Mouse (Mus musculus): ENCODE results near the gene Ten1. TPM values are rescaled to one million over a fixed set of nuclear protein-coding genes. Genes with fewer than 3 reads are reported as not detected.

Gene Ten1
- polyA plus RNA-seq, 1 experiment from 2014 or later = 87.6 TPM

- 73% methylated on average over 8 of the region's 8 CpGs for WGBS
- Histone ChIP-seq H3K4me3 (no peak overlapping the region), H3K9me3 (no peaks in the 10 kb centered on the region), H3K27ac (no peak overlapping the region), H3K36me3 (peaks cover 97% of the 10 kb centered on the region), H3K4me1 (no peaks in the 10 kb centered on the region), H3K27me3 (ENCODE audit: insufficient read depth, poor library complexity, severe bottlenecking) (no peaks in the 10 kb centered on the region)
- DNase-seq (ENCODE audit: low spot score) = no peak
Measured at GRCm38 (mm10) chr11:116250898-116251297, 52.2 kb downstream of the Ten1 start.

GRCm38 (mm10) chr11:116253076-116253600 is 54.5 kb downstream of the Ten1 start:
- 0 out of 2 replicates have a peak, but pooled peaks cover 3% of the 10 kb centered on the region for H3K4me1 ChIP-seq
- no peak overlapping the region for H3K4me3 ChIP-seq
- H3K27ac ChIP-seq = no peak overlapping the region
- DNase-seq (ENCODE audit: low spot score) = no peak
- H3K27me3 ChIP-seq (ENCODE audit: insufficient read depth, poor library complexity, severe bottlenecking) = no peaks in the 10 kb centered on the region
- H3K36me3 ChIP-seq = peaks cover 97% of the 10 kb centered on the region
- no peaks in the 10 kb centered on the region for H3K9me3 ChIP-seq
- 87% methylated on average over 3 of the region's 3 CpGs for WGBS

DNA sequence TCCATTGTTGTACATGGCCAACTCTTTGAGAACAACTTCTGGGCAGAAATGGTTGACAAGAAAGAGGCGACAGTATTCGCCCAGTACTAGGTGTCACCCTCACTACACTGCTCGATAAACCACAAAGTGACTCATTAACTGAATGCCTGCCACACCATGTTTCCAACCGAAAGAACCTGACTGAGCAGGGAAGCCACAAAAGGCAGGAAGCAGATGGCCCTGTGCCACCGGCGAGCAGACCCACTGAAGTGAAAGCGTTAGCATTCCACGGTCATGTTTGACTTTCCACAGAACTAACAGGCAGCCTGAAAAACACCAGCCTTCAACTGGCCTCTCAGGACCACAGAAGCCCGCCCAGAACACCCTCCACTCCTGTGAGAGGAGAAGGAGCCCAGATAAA is 56.0 kb downstream of the Ten1 start:
- no peak for DNase-seq (ENCODE audit: low spot score)
- H3K36me3 ChIP-seq = peaks cover 97% of the 10 kb centered on the region

GRCm38 (mm10) chr11:116255090-116255981 is 56.7 kb downstream of the Ten1 start:
- Histone ChIP-seq H3K27me3 (ENCODE audit: insufficient read depth, poor library complexity, severe bottlenecking) (no peaks in the 10 kb centered on the region), H3K36me3 (peaks cover 97% of the 10 kb centered on the region), H3K27ac (no peak overlapping the region), H3K4me3 (no peak overlapping the region), H3K4me1 (0 out of 2 replicates have a peak, but pooled peaks cover 3% of the 10 kb centered on the region), H3K9me3 (no peaks in the 10 kb centered on the region)
- whole genome bisulfite sequencing = 89% methylated on average over 22 of the region's 22 CpGs
- no peak for DNase-seq (ENCODE audit: low spot score)

More for the DNA sequence above, 56.0 kb downstream of the Ten1 start:
- Histone ChIP-seq H3K4me1 (0 out of 2 replicates have a peak, but pooled peaks cover 3% of the 10 kb centered on the region), H3K4me3 (no peak overlapping the region), H3K27ac (no peak overlapping the region), H3K9me3 (no peaks in the 10 kb centered on the region), H3K27me3 (ENCODE audit: insufficient read depth, poor library complexity, severe bottlenecking) (no peaks in the 10 kb centered on the region)
- 82% methylated on average over 9 of the region's 9 CpGs for WGBS

- no peak overlapping the region for H3K27ac ChIP-seq
- H3K36me3 ChIP-seq = peaks cover 97% of the 10 kb centered on the region
Measured at GRCm38 (mm10) chr11:116255982-116256675, 57.5 kb downstream of the Ten1 start.

DNA sequence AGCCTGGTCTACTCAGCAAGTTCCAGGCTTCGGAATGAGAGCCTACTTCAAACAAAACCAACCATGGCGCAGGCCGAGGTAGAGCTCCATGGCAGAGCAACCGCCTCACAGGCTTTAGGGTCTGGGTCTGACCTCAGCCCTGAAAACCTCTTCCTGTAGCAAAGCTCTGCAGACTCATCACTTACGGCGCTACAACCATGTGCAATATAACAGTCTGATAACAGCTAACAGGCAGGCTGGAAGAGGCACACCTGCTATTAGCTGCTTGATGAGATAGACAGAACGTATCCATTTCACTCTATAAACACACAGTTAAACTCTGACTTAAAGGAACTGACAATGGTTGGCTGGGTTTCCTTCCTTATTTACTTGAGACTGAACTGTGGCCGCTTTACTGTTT is 60.8 kb downstream of the Ten1 start:
- Histone ChIP-seq H3K9me3 (no peaks in the 10 kb centered on the region), H3K27ac (no peak overlapping the region), H3K27me3 (ENCODE audit: insufficient read depth, poor library complexity, severe bottlenecking) (no peaks in the 10 kb centered on the region), H3K36me3 (peaks cover 98% of the 10 kb centered on the region), H3K4me3 (no peak overlapping the region), H3K4me1 (0 out of 2 replicates have a peak, but pooled peaks cover 3% of the 10 kb centered on the region)
- WGBS = 93% methylated on average over 8 of the region's 8 CpGs
- DNase-seq (ENCODE audit: low spot score) = no peak

More at GRCm38 (mm10) chr11:116255982-116256675, 57.5 kb downstream of the Ten1 start:
- Histone ChIP-seq H3K4me3 (no peak overlapping the region), H3K27me3 (ENCODE audit: insufficient read depth, poor library complexity, severe bottlenecking) (no peaks in the 10 kb centered on the region), H3K4me1 (0 out of 2 replicates have a peak, but pooled peaks cover 3% of the 10 kb centered on the region), H3K9me3 (no peaks in the 10 kb centered on the region)
- 89% methylated on average over 9 of the region's 9 CpGs for WGBS
- DNase-seq (ENCODE audit: low spot score) = no peak

- 90% methylated on average over 7 of the region's 7 CpGs for WGBS
- Histone ChIP-seq H3K9me3 (no peaks in the 10 kb centered on the region), H3K4me3 (no peak overlapping the region), H3K27me3 (ENCODE audit: insufficient read depth, poor library complexity, severe bottlenecking) (no peaks in the 10 kb centered on the region), H3K27ac (no peak overlapping the region), H3K4me1 (0 out of 2 replicates have a peak, but pooled peaks cover 3% of the 10 kb centered on the region), H3K36me3 (peaks cover 98% of the 10 kb centered on the region)
- no peak for DNase-seq (ENCODE audit: low spot score)
Measured at GRCm38 (mm10) chr11:116260259-116260658, 61.6 kb downstream of the Ten1 start.

Other genes starting within 250 kb of the Ten1 start
- gene Itgb4, start 224.1 kb upstream of the Ten1 start, polyA plus RNA-seq (2016; fragmentation: Nextera tagmentation; extraction: Ambion mirVana) = 0.67 and 1.1 TPM in 2 replicates
- 202 and 273 TPM in 2 replicates for gene Galk1, start 186.1 kb upstream of the Ten1 start, polyA plus RNA-seq (2016; fragmentation: Nextera tagmentation; extraction: Ambion mirVana)
- gene H3f3b, start 170.9 kb upstream of the Ten1 start, polyA plus RNA-seq (2016; fragmentation: Nextera tagmentation; extraction: Ambion mirVana) = 684 and 1,078 TPM in 2 replicates
- 33.3 and 37.1 TPM in 2 replicates for gene Unk, start 168.5 kb upstream of the Ten1 start, polyA plus RNA-seq (2016; fragmentation: Nextera tagmentation; extraction: Ambion mirVana)
- gene Unc13d, start 120.9 kb upstream of the Ten1 start, polyA plus RNA-seq (2016; fragmentation: Nextera tagmentation; extraction: Ambion mirVana) = 6.1 and 7.2 TPM in 2 replicates
- 122 and 158 TPM in 2 replicates for gene Wbp2, start 111.9 kb upstream of the Ten1 start, polyA plus RNA-seq (2016; fragmentation: Nextera tagmentation; extraction: Ambion mirVana)
- 25.9 and 38.7 TPM in 2 replicates for gene Trim47, start 71.6 kb upstream of the Ten1 start, polyA plus RNA-seq (2016; fragmentation: Nextera tagmentation; extraction: Ambion mirVana)
- 3.6 and 3.8 TPM in 2 replicates for gene Trim65, start 67.7 kb upstream of the Ten1 start, polyA plus RNA-seq (2016; fragmentation: Nextera tagmentation; extraction: Ambion mirVana)
- 112 and 127 TPM in 2 replicates for gene Mrpl38, start 60.0 kb upstream of the Ten1 start, polyA plus RNA-seq (2016; fragmentation: Nextera tagmentation; extraction: Ambion mirVana)
- 27.7 and 30.6 TPM in 2 replicates for gene Fbf1, start 30.7 kb upstream of the Ten1 start, polyA plus RNA-seq (2016; fragmentation: Nextera tagmentation; extraction: Ambion mirVana)
- 24.5 and 32.7 TPM in 2 replicates for gene Acox1, start 190 bp downstream of the Ten1 start, polyA plus RNA-seq (2016; fragmentation: Nextera tagmentation; extraction: Ambion mirVana)
- gene Evpl, start 39.2 kb downstream of the Ten1 start, polyA plus RNA-seq (2016; fragmentation: Nextera tagmentation; extraction: Ambion mirVana) = 0.67 and 1.5 TPM in 2 replicates
- gene Srp68, start 75.4 kb downstream of the Ten1 start, polyA plus RNA-seq (2016; fragmentation: Nextera tagmentation; extraction: Ambion mirVana) = 90.7 and 101 TPM in 2 replicates
- 0.07 and 0.21 TPM in 2 replicates for gene Galr2, start 82.1 kb downstream of the Ten1 start, polyA plus RNA-seq (2016; fragmentation: Nextera tagmentation; extraction: Ambion mirVana)
- gene Exoc7, start 108.4 kb downstream of the Ten1 start, polyA plus RNA-seq (2016; fragmentation: Nextera tagmentation; extraction: Ambion mirVana) = 48.7 and 56.4 TPM in 2 replicates
- gene Foxj1, start 136.5 kb downstream of the Ten1 start, polyA plus RNA-seq (2016; fragmentation: Nextera tagmentation; extraction: Ambion mirVana) = 0.31 and 0.74 TPM in 2 replicates
- gene Rnf157, start 214.2 kb downstream of the Ten1 start, polyA plus RNA-seq (2016; fragmentation: Nextera tagmentation; extraction: Ambion mirVana) = 7.3 and 8.5 TPM in 2 replicates
- gene Ubald2, start 235.2 kb downstream of the Ten1 start, polyA plus RNA-seq (2016; fragmentation: Nextera tagmentation; extraction: Ambion mirVana) = 36.1 and 40.5 TPM in 2 replicates

Data from heart, embryonic 10.5 days (tissue).